Mouse (Mus musculus) embryonic fibroblast, embryonic 13.5 days (primary cell): ENCODE results near the gene Gtf2e1.

ENCODE experiments used
- CTCF ChIP-seq: IDR thresholded peaks from 2 replicates; pipeline ENCODE4 v1.5.1; 2011; ENCODE audit warnings: mild to moderate bottlenecking, control low read depth, low read length, moderate library complexity, borderline replicate concordance; ENCODE audit not compliant: insufficient read depth
- POLR2A ChIP-seq: IDR thresholded peaks from 2 replicates; pipeline ENCODE4 v1.6.1; 2011; ENCODE audit warnings: low read depth, mild to moderate bottlenecking, control low read depth, low read length, moderate library complexity

DNA sequence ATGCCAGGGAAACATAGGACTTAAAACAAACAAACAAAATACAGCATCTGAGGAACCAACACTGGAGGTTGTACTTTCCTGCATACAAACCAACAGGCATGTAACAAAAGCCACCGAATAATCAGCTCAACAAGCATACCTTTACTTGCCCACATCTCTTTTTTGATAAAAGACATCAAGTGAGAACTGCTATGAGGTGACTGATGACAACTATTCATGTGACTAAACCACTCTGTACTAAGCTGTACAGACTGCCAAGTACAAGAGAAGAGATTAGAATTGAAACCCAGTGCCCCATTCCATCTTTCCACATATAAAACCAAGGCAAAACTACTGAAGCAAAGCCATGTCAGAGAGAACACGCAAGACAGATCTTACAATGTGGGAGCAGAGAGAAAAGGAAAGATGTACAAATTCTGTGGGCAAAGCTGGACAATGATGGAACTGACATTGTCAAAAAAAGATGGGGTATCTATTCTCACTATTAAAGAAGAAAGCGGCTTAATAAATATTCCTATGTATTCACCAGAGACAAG lies 12.8 kb downstream of the Gtf2e1 start:
- TF ChIP-seq CTCF = no peak
- no peak for TF ChIP-seq POLR2A
